Mouse (Mus musculus) brain, embryonic 14.5 days (tissue): ENCODE results near the gene Rfx7.

Experiments used
- CTCF ChIP-seq: fragments of 200-500 bp; IDR thresholded peaks from 2 replicates; pipeline ENCODE4 v1.5.1; 2012; ENCODE audit warnings: inconsistent platforms, mild to moderate bottlenecking, moderate library complexity, borderline replicate concordance; ENCODE audit not compliant: insufficient read depth, insufficient read length; ENCODE audit errors: extremely low read depth
- POLR2A ChIP-seq: fragments of 200-500 bp; IDR thresholded peaks from 2 replicates; pipeline ENCODE4 v1.6.1; 2012; ENCODE audit warnings: mild to moderate bottlenecking, inconsistent platforms, borderline replicate concordance; ENCODE audit not compliant: poor library complexity, insufficient read depth, insufficient read length, severe bottlenecking; ENCODE audit errors: extremely low read depth

- peak; percentile 46; the same call in 1 of the 2 replicates for TF ChIP-seq CTCF
- TF ChIP-seq POLR2A = no peak
Measured at GRCm38 (mm10) chr9:72614786-72615480, 82.9 kb downstream of the Rfx7 start.
